Mouse (Mus musculus): ENCODE results near the gene Nt5dc3. TPM values are rescaled to one million over a fixed set of nuclear protein-coding genes. Genes with fewer than 3 reads are reported as not detected.

Nt5dc3 gene
- polyA plus RNA-seq (2012; rRNA removed) (5.5 and 6.6 TPM in 2 replicates), polyA plus RNA-seq (2014; fragmentation: Nextera tagmentation; extraction: Ambion mirVana) (1.1 and 1.3 TPM in 2 replicates)

DNA sequence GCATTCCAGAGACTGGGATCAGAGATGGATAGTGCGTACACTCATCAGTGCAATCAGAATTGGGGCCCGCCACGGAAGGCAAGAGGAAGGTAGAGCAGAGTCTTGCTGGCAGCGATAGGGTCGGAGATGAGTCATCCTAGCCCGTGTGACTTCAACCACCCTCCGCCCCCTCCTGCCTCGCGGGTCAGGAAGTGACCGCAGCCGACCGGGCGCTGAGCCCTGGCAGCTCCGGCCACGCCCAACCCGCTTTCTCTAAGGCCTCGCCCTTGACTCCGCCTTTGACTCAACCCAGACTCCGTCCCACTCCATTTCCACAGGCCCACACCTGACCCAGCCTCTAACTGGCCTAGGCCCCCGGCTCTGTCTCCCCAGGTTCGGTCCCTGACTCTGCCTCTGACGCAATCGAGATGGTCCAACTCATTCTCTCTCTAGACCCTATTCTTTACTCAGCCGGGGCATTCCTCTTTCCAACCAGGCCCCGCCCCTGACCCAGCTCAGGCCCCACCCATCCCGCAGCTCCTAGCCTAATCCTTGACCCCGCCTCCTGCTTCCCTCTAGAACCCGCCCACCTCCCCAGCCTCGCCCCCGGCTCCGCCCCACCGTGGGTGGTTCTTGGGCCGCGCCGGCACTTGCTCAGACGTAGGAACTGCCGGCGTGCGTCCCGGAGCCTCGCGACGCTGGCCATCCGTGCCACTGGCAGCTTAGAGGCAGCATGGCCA lies at the start of gene Nt5dc3:
Gene Nt5dc3, plus strand, starts transcription at position 608 of the 719 bp plus-strand sequence.
- H3K36me3 ChIP-seq (ENCODE audit: control insufficient read depth, insufficient read depth, low read length): no peaks in the 10 kb centered on the region

DNA sequence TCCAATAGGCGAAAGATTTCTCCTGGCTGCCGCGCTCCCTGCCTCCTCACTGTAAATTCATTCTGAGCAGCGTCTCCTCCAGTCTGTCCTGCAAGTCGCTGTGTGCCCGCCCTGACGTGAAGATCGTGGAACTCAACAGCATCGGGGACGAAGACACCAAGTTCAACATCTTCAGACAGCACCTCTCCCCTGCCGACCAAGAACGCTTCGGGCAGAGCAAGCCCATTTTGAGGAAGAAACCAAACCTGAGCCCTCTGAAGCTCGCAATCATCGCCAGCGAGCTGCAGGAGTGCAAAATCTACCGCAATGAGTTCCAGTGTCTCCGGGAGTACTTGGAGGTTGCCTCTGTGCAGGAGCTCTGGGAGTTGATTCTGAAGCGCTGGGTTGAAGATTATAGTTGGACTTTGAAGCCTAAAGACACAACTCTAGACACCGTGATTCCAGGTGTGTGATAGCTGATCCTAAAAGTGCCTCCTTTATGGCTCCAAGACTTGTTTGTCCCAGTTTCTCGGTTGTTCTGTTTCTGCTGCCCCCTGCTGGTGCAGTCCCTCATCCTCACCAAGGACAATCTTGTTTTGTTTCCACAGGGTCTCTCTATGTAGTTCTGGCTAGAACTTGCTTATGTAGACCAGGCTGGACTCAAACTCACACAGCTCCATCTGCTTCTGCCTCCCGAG lies 47.8 kb upstream of the Nt5dc3 start:
- WGBS: 6% methylated on average over 22 of the region's 22 CpGs
- peak overlapping the region; percentile 56 for H3K4me2 ChIP-seq (replicated peaks; ENCODE audit: low read depth, low read length, severe bottlenecking)
- H3K4me1 ChIP-seq (ENCODE audit: control insufficient read depth, insufficient read depth, low read length): peaks cover 13% of the 10 kb centered on the region
- no peak overlapping the region for H3K27ac ChIP-seq (replicated peaks; ENCODE audit: low read depth, low read length)
- H3K36me3 ChIP-seq (ENCODE audit: control insufficient read depth, insufficient read depth, low read length): no peaks in the 10 kb centered on the region
- TF ChIP-seq POLR2A (IDR thresholded peaks at IDR 0.05; ENCODE audit: borderline replicate concordance, extremely low read depth, insufficient read depth, insufficient read length): 0 out of 2 replicates have a peak, but pooled peaks have one; percentile 9
- H3K9me3 ChIP-seq (ENCODE audit: control insufficient read depth, low read length): no peaks in the 10 kb centered on the region
- peak; percentile 85 for DNase-seq (ENCODE audit: low spot score)
- peak overlapping the region; percentile 39 for H3K4me3 ChIP-seq (replicated peaks; ENCODE audit: low read length)
- no peaks in the 10 kb centered on the region for H3K27me3 ChIP-seq (ENCODE audit: control insufficient read depth, insufficient read depth, low read length)
- peak; percentile 58 for ATAC-seq (ENCODE audit: low FRiP score, low read depth)
- H3K9ac ChIP-seq (ENCODE audit: low read depth, low read length, severe bottlenecking): peak overlapping the region; percentile 45

More for the DNA sequence above, at the start of gene Nt5dc3:
- H3K27ac ChIP-seq (replicated peaks; ENCODE audit: low read depth, low read length): no peak within 1 kb of the TSS
- H3K9ac ChIP-seq (ENCODE audit: low read depth, low read length, severe bottlenecking): peak within 1 kb of the TSS; percentile 67
- peak; percentile 96 for DNase-seq (ENCODE audit: low spot score)
- H3K4me2 ChIP-seq (replicated peaks; ENCODE audit: low read depth, low read length, severe bottlenecking): peak within 1 kb of the TSS; percentile 94
- under 1% methylated on average over 38 of the region's 44 CpGs for WGBS
- peak; percentile 64; the same call in 1 of the 2 replicates for TF ChIP-seq POLR2A (IDR thresholded peaks at IDR 0.05; ENCODE audit: borderline replicate concordance, extremely low read depth, insufficient read depth, insufficient read length)
- peak; percentile 98 for ATAC-seq (ENCODE audit: low FRiP score, low read depth)
- H3K27me3 ChIP-seq (ENCODE audit: control insufficient read depth, insufficient read depth, low read length): 0 out of 2 replicates have a peak, but pooled peaks cover 4% of the 10 kb centered on the region
- peak within 1 kb of the TSS; percentile 68 for H3K4me3 ChIP-seq (replicated peaks; ENCODE audit: low read length)
- no peaks in the 10 kb centered on the region for H3K9me3 ChIP-seq (ENCODE audit: control insufficient read depth, low read length)
- peaks cover 17% of the 10 kb centered on the region for H3K4me1 ChIP-seq (ENCODE audit: control insufficient read depth, insufficient read depth, low read length)

DNA sequence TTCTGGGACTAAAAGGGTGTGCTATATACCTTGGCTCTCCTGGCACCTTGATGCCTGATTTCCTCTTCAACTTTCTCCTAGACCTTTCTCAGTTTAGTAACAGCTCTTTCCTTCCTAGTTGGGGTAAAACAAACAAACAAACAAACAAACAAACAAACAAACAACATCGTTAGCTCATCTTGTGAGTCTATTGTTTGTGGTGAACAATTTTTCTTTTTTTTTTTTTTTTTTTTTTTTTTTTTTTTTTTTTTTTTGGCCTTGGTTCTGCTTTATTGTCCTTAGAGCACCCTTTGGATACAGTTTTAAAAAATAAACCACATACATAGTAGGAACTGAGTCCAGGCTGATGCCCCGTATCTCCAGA lies 47.3 kb upstream of the Nt5dc3 start:
- no peak overlapping the region for H3K4me3 ChIP-seq (replicated peaks; ENCODE audit: low read length)
- H3K4me1 ChIP-seq (ENCODE audit: control insufficient read depth, insufficient read depth, low read length): peaks cover 13% of the 10 kb centered on the region
- H3K9ac ChIP-seq (ENCODE audit: low read depth, low read length, severe bottlenecking): no peak overlapping the region
- WGBS: 57% methylated on average over 2 of the region's 2 CpGs
- no peaks in the 10 kb centered on the region for H3K27me3 ChIP-seq (ENCODE audit: control insufficient read depth, insufficient read depth, low read length)
- H3K27ac ChIP-seq (replicated peaks; ENCODE audit: low read depth, low read length): no peak overlapping the region
- no peaks in the 10 kb centered on the region for H3K36me3 ChIP-seq (ENCODE audit: control insufficient read depth, insufficient read depth, low read length)
- no peak overlapping the region for H3K4me2 ChIP-seq (replicated peaks; ENCODE audit: low read depth, low read length, severe bottlenecking)
- no peaks in the 10 kb centered on the region for H3K9me3 ChIP-seq (ENCODE audit: control insufficient read depth, low read length)
- DNase-seq (ENCODE audit: low spot score) (no peak), ATAC-seq (ENCODE audit: low FRiP score, low read depth) (no peak)
- no peak for TF ChIP-seq POLR2A (IDR thresholded peaks at IDR 0.05; ENCODE audit: borderline replicate concordance, extremely low read depth, insufficient read depth, insufficient read length)

DNA sequence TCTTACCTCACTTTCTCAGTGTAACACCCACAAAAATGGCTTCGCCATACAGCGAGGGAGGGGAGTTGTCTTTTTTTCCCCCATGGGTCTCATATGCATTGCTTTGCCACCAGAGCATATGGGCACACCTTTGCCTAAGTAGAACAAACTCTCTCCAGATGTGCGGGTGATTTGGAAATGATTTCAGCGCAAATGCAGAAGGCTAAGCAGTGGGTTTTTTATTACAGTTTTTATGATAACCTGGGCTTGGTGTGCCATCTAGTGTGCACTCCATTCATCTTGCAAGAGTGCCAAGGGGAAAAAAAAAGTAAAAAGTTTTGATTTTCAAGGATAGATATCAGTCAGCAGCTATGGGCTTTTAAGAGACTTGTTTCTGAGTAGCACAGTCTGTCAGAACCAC lies 43.8 kb upstream of the Nt5dc3 start:
- Histone ChIP-seq H3K27me3 (ENCODE audit: control insufficient read depth, insufficient read depth, low read length) (no peaks in the 10 kb centered on the region), H3K4me1 (ENCODE audit: control insufficient read depth, insufficient read depth, low read length) (no peaks in the 10 kb centered on the region), H3K27ac (replicated peaks; ENCODE audit: low read depth, low read length) (no peak overlapping the region), H3K4me2 (replicated peaks; ENCODE audit: low read depth, low read length, severe bottlenecking) (no peak overlapping the region), H3K9me3 (ENCODE audit: control insufficient read depth, low read length) (no peaks in the 10 kb centered on the region), H3K9ac (ENCODE audit: low read depth, low read length, severe bottlenecking) (no peak overlapping the region), H3K4me3 (replicated peaks; ENCODE audit: low read length) (no peak overlapping the region), H3K36me3 (ENCODE audit: control insufficient read depth, insufficient read depth, low read length) (no peaks in the 10 kb centered on the region)
- peak; percentile 30 for DNase-seq (ENCODE audit: low spot score)
- no peak for TF ChIP-seq POLR2A (IDR thresholded peaks at IDR 0.05; ENCODE audit: borderline replicate concordance, extremely low read depth, insufficient read depth, insufficient read length)
- 32% methylated on average over 4 of the region's 4 CpGs for WGBS
- no peak for ATAC-seq (ENCODE audit: low FRiP score, low read depth)

DNA sequence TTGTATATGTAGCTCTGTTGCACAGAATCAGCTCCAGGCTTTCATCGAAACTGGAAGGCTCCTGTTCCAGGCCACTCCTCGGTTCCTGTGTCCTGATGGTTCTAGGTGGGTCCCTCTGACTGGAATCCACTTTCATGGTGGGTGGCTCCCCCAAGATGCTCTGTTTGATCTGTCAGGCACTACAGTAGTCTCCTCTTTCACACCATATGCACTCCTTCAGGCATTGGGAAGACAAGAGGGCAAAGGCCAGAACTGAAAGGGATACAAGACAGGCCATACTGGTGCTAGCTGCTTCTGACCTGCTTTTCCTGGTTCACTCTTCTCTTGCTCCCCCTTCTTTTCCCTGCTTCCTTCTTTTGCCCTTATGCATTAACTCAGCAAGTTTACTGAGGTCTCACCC lies 35.9 kb upstream of the Nt5dc3 start:
- ATAC-seq (ENCODE audit: low FRiP score, low read depth) (no peak), DNase-seq (ENCODE audit: low spot score) (no peak)
- H3K27ac ChIP-seq (replicated peaks; ENCODE audit: low read depth, low read length): no peak overlapping the region
- no peaks in the 10 kb centered on the region for H3K4me1 ChIP-seq (ENCODE audit: control insufficient read depth, insufficient read depth, low read length)
- H3K27me3 ChIP-seq (ENCODE audit: control insufficient read depth, insufficient read depth, low read length): no peaks in the 10 kb centered on the region
- no peaks in the 10 kb centered on the region for H3K36me3 ChIP-seq (ENCODE audit: control insufficient read depth, insufficient read depth, low read length)
- no peaks in the 10 kb centered on the region for H3K9me3 ChIP-seq (ENCODE audit: control insufficient read depth, low read length)
- H3K9ac ChIP-seq (ENCODE audit: low read depth, low read length, severe bottlenecking): no peak overlapping the region
- no peak overlapping the region for H3K4me3 ChIP-seq (replicated peaks; ENCODE audit: low read length)
- TF ChIP-seq POLR2A (IDR thresholded peaks at IDR 0.05; ENCODE audit: borderline replicate concordance, extremely low read depth, insufficient read depth, insufficient read length): no peak
- H3K4me2 ChIP-seq (replicated peaks; ENCODE audit: low read depth, low read length, severe bottlenecking): no peak overlapping the region
- WGBS: 86% methylated on average over 2 of the region's 2 CpGs
